Mouse (Mus musculus) adipocyte (in vitro differentiated cells): ENCODE data around the gene Zfp605.
A peak's percentile ranks its signal among the peaks of the same experiment; 100 is the strongest.
"Not testable (repeated sequence)": the region's sequence is repeated elsewhere in the genome, so short reads cannot be mapped to it uniquely, and the experiment has no call there.

Experiments
- DNase-seq: peaks from one replicate; pipeline ENCODE4 v3.0.0-alpha.2; 2016; ENCODE audit warnings: low spot score

Zfp605 gene

GRCm38 (mm10) chr5:110109991-110110441, at the start of gene Zfp605:
Gene Zfp605 (plus strand): TSS chr5:110110092.
- peak; percentile 79 for DNase-seq

DNA sequence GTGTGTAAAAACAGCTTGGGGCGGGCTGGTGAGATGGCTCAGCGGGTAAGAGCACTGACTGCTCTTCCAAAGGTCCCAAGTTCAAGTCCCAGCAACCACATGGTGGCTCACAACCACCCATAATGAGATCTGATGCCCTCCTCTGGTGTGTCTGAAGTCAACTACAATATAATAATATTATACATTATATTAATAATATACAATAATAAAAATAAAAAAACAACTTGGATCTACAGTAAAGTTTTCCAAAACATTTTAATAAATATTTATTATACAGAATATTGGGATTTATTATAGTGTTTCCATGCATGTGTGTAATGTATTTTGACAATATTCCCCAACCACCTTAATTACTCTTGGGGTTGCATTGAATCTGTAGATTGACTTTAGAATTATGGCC, 37.5 kb upstream of the Zfp605 start, which contains the start of gene Gm17655:
Gene Gm17655 (minus strand): TSS at position 101 of the 400 bp plus-strand sequence.
- not testable (repeated sequence) for DNase-seq

- no peak for DNase-seq
These were observed 26.9 kb upstream of the Zfp605 start for GRCm38 (mm10) chr5:110082961-110083360.

- DNase-seq: no peak
These were observed 23.6 kb upstream of the Zfp605 start for GRCm38 (mm10) chr5:110086161-110086866.

DNA sequence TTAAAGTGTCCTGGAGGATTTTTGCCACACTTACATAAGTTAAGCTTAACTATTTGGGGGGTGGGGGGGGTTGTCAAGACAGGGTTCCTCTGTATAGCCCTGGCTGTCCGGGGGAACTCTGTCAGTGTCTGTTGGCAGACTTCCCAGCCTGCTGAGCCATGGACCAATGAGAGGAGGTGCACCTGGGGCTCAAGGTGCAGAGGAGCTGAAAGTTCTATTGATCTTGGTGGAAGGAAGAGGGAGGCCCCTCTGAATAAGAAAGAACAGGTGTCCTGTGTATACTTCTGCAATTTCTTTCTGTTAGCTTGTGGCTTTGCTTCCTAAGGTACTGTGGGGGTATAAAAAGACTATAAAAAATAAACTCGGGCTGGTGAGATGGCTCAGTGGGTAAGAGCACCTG, 18.3 kb upstream of the Zfp605 start:
- no peak for DNase-seq

DNA sequence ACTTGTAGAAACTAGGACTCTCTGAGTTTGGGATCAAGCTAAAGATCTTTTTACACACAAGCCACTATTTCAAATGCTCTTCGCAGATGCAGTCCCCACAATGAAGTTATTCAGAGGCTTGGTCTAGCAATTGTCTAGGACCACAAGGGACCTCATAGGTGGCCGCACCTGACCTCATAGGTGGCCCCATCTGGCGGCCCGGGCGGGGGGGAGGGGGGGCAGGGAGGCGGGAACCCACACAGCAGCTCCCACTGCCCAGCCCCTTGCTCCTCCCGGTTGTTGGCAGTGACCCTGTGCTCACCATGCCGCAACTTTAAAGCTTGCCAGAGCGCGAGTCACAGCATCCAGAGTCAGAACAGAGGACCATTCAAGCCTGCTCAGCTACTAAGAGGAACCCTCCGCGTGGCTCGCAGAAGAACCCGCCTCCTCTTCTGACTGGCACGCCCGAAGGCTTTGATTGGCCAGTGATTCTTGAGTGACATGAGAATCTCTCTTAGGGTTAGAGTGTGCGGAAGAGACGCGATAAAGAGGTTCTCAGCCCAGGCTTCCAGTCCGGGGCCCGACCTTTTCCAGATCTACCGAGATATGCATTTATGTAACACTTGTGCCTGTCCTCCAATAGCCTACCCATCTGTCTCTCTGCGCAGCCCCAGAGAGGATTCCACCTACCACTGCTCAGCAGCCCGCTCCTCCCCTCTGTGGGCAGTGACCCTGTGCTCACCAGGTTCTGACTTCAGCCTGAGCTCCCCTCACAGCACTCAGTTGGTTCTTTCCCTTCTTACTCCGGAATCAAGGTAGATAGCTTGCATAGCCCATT, 15.7 kb upstream of the Zfp605 start, which contains the start of gene Gm35315:
Gene Gm35315 (minus strand): TSS at position 391 of the 817 bp plus-strand sequence.
- DNase-seq: peak; percentile 90

DNA sequence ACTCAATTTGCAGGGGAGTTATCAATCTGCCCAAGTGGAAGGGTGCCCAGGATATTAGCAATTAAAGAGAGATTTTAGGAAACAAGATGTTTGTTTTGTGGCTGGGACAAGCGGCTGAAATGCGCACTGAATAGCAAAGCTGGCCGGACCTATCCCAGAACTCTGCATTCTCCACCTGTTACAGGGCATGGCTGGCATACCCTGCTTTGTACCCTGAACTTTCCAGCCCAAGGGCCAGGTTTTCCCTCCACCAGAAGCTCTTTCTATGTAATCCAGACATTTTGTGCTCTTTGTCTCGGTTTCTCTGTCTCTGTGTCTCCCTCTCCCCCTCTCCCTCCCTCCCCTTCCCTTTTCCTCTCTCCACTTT, 15.1 kb upstream of the Zfp605 start:
- no peak for DNase-seq

DNA sequence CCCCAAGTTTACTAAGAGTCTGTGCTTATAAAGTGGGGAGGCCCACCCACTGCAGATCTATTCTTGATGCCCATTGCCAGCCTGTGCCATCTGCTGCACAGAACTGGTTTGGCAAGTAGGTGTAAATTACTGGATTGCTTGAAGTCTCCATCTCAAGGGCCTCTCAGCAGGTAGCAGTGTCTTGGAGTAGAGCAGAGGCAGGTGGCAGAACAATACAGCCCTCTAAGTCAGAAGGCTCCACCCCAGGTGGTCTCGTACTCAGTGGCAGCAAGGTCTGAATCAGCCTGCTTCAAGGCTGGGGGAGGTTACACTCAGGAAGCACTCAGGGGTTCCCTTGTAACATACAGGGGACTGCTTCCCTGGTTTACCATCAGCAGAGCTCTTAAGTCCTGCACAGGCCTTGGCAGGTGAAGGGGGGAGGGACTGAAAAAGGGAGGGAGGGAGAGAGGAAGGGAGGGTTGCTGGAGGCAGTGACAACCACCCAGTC, 10.9 kb upstream of the Zfp605 start:
- DNase-seq: no peak

DNA sequence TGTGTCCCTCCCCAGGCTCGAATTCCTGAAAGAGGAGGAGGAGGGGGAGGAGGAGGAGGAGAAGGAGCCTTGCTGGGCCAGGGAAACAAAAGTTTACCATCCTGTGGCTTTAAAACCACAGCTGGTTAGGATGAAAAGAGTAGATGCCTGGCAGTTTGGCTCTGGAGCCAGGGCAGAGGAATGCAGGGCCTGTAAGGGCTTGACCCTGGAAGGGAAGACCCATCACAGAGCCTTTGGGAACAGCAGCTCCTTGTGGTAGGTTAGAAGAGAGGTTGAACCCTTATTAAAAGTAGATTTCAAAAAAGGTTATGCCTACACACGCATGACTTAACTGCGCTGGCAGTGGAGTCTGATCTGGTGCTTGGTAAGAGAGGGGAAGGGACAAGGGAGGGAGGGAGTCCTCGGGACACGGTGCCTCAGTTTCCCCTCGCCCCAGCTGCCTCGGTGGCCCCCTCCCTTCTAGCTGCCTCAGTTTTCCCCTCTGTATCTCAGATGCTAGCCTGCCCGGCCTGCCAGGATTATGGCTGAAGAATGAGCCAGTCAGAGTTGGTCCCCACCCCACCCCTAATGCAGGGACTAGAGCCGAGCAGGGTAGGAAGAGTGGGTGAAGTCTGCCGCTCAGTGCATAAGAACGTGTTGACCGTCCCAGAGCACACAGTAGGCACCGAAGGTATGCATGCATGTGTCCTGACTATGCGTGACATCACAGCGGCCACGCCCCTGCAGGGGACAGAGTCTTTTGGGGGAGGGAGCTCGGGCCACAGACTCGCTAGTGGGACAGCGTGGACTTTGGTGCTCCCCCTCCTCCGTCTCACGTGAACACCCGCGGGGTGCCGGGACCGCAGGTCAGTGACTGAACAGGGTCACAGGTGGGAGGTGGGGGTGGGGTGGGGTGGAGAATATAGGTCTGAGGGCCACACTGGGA, 10.0 kb upstream of the Zfp605 start, which contains the start of gene Plcxd1:
Gene Plcxd1 (plus strand): TSS at position 314 of the 925 bp plus-strand sequence.
- DNase-seq: no peak

DNA sequence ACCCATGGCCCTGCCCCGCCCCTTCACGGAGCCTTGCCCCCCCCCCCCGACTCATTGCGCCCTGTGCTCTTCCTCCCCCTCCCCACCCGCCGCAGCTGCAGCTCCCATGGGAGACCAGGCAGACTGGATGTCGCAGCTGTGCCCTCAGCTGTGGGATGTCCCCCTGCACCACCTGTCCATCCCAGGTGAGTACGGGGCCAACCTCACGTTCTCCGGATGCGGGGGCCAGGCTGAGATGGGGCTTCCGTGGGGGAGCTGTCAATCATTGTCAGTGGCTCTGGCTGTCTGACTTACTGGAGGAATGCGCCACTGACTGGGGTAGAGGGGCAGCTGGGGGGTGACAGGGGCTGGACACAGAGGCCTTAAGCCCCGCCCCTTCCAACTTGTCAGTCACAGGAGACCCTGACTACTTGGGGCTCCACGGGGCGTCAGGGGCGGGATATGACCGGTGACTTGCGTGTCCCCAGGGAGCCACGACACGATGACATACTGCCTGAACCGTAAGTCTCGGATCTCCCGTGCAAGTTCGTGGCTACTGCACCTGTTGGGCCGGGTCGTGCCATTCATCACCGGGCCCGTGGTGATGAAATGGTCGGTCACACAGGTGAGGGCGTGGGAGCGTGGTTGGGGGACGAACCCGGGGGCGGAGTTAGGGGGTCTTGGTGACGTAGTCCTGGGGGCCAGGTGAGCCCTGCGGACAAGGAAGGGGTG, 8.8 kb upstream of the Zfp605 start:
- DNase-seq: no peak

DNA sequence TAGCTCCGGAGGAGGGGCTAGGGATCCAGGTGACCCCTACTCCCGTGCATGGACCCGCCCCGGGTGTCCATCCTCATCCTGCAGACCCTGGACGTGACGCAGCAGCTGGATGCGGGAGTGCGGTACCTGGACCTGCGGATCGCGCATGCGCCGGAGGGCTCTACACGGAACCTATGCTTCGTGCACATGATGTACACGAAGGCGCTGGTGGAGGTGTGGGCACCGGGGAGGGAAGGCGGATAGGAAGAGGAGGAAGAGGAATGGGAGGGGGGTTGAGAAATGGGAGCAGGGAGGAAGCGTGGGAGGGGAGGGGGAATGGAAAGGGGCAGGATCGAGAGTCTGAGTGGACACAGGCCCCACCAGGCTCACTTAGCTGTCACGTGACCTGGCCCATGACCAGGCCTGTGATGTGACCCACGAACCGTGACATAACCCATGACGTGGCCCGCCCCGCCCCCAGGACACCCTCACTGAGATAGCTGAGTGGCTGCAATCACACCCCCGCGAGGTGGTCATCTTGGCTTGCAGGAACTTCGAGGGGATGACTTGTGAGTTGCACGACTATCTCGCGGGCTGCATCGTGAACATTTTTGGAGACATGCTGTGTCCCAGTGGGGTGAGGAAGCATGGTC, 8.1 kb upstream of the Zfp605 start:
- DNase-seq: no peak

DNA sequence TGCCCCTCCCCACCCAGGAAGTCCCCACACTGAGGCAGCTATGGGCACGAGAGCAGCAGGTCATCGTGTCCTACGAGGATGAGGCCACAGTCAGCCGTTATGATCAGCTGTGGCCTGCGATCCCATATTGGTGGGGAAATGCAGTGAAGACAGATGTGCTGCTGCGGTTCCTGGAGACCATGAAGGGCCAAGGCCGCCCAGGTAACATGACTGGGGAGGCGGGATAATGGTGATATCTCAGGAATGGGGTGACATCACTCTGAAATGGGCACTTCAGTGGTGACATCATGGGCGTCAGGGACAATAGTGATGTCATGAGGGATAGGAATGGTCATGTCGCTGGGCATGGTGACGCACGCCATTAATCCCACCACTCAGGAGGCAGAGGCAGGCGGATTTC, 7.5 kb upstream of the Zfp605 start:
- no peak for DNase-seq

GRCm38 (mm10) chr5:110102853-110103625, 6.9 kb upstream of the Zfp605 start:
- no peak for DNase-seq

DNA sequence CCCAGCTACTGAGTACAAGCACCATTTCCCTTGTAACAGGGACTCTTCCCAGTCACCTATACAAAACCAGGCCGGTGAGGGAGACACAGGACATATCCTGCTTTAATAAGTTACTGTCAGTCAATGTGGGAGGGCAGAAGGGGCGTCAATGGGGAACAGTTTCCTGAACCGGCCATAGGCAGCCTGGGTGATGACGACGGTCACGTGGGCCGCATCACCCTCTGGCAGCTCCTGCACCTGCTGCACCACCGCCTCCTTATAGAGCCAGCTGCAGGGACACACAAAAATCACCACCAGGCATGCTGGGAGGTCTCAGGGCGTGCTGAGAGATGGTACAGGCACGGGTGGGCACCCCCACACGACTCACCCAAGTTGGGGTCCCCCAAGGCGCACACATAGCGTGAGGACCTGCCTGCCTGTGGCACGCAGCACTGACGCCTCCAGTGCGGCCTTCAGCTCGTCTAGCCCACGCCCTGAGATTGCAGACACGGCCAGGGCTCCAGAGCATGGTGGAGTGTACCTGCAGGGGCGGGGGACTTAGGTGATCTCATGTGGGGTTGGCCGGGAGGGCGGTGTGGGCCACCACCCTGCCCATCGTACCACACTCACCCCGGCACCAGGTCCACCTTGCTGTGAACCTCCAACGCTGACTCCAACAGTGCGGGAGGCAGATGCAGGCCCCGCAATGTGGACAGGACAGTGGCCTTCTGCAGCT, 5.8 kb upstream of the Zfp605 start:
- DNase-seq: no peak

- no peak for DNase-seq
These were observed 5.1 kb upstream of the Zfp605 start for GRCm38 (mm10) chr5:110104616-110105380.

DNA sequence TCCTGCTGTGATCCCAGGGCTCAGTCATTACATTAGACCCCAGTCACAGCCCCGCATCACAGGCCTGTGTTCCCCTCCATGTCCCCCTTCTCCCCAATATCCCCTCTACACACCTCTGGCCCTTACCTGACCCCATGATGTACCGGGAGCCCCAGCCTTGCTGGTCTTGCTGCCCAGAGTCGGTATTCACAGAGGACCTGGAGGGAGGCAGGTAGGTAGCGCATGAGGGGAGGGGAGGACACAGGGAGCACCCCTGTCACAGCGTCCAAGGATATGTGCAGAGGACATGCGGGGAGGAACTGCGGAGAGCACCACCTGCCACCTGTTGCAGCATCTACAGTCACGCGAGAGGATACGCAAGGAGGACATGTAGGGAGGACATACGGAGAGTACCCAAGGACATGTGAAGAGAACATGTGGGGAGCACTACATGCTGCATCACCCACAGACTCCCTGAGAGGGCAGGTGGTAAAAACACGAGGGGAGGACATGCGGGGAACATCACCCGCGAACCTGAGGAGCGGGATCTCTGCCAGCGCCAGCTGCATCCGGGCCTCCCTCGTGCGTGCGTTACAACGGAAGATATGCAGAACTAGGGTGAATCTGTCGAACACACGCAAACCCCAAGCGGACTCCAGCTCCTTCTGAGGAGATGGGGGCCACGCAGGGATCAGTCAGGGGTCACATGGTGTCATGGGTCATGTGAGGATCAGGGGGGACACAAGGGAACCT, 3.6 kb upstream of the Zfp605 start:
- no peak for DNase-seq

DNA sequence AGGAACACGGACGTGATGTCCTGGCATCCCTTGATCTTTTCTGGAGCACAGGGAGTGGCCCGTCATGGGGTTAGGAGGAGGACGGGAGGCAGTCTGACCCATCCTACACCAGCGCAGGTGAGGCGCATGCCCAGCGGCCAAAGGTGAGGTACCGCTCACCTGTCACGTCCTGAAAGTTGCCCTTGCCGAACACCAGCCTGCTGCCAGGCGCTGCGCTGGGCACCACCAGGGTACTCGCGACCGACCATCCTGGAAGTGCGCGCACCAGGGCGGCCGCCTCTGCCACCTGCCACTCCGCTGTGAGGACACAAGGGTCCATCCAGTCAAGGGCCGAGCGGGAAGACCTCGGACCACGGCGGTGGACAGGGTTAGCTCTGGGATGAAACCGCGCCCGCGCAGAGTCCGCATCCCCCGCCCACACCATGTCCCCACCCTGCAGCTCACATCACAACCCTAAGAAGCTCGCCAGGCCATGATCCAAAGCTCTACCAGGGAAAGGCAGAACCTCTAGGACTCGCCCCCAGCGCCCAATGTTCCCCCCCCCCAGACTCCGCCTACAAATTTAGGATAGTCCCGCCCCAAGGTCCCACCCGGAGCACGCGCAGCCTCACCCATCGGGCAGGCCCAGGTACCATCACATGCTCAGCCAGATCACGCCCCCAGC, 2.9 kb upstream of the Zfp605 start:
- DNase-seq: no peak
